Comparison of ENCODE assay signal across 9 mouse cellular contexts in the genomic region with DNA sequence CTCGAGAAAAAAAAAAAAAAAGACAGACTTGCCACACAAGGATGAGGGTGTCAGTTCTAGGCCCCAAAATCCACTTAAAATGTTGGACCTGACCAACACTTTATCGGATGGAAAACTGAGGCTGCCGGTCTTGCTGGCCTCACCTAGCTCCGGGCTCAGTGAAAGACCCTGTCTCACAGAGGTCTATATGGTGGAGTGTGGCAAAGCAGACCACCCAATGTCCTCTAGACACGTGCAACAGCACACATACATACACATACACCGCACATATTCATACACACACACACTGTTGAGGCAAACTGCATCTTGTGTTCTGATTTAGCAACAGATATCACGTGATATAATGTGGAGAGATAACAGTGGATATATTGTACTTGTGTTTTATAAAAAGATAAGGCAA. TPM values are rescaled to one million over a fixed set of nuclear protein-coding genes. Genes with fewer than 3 reads are reported as not detected.
DNase-seq lines count a peak whose midpoint lies in the region; ATAC-seq and TF ChIP-seq lines count a peak whose summit lies in the region.
"Had no signal": no experiment of that assay in that cellular context is flagged by ENCODE, and none has a peak within 500 bp of the region (broad histone marks: within the 10 kb centered on the region; RNA-seq: fewer than 3 reads in every experiment).

No protein-coding gene starts in this region.

- TF ChIP-seq CTCF in hindbrain, postnatal 0 days (IDR thresholded peaks at IDR 0.05; ENCODE audit: low read depth): no peak

- H3K4me1 ChIP-seq in kidney, embryonic 15.5 days: no peaks in the 10 kb centered on the region
- H3K4me1 ChIP-seq in embryonic facial prominence, embryonic 13.5 days: peaks cover 6% of the 10 kb centered on the region; the same call in 1 of the 2 replicates
- no peaks in the 10 kb centered on the region for H3K4me1 ChIP-seq in hindbrain, postnatal 0 days (ENCODE audit: insufficient read depth, low read length)
- H3K4me1 ChIP-seq in midbrain, embryonic 14.5 days (ENCODE audit: control insufficient read depth, insufficient read depth, low read length): 0 out of 2 replicates have a peak, but pooled peaks cover 5% of the 10 kb centered on the region

- no peak for ATAC-seq in kidney, embryonic 15.5 days (replicated peaks; ENCODE audit: low FRiP score)
- no peak for ATAC-seq in embryonic facial prominence, embryonic 13.5 days (ENCODE audit: insufficient number of reproducible peaks, insufficient read depth, low FRiP score, low TSS enrichment, low read depth)
- no peak for ATAC-seq in hindbrain, postnatal 0 days
- ATAC-seq in midbrain, embryonic 14.5 days (ENCODE audit: low FRiP score, low TSS enrichment): no peak

- no peak overlapping the region for H3K27ac ChIP-seq in kidney, embryonic 15.5 days
- H3K27ac ChIP-seq in embryonic facial prominence, embryonic 13.5 days: no peak overlapping the region
- H3K27ac ChIP-seq in hindbrain, postnatal 0 days: no peak overlapping the region
- no peak overlapping the region for H3K27ac ChIP-seq in midbrain, embryonic 14.5 days (replicated peaks; ENCODE audit: low read depth, low read length)

- no peak overlapping the region for H3K4me3 ChIP-seq in kidney, embryonic 15.5 days (replicated peaks)
- H3K4me3 ChIP-seq in embryonic facial prominence, embryonic 13.5 days: no peak overlapping the region
- no peak overlapping the region for H3K4me3 ChIP-seq in hindbrain, postnatal 0 days (ENCODE audit: low read length)
- H3K4me3 ChIP-seq in midbrain, embryonic 14.5 days (replicated peaks; ENCODE audit: low read depth, low read length): peak overlapping the region; percentile 19; the same call in 1 of the 2 replicates

- H3K36me3 ChIP-seq in kidney, embryonic 15.5 days: no peaks in the 10 kb centered on the region
- no peaks in the 10 kb centered on the region for H3K36me3 ChIP-seq in embryonic facial prominence, embryonic 13.5 days
- H3K36me3 ChIP-seq in hindbrain, postnatal 0 days (ENCODE audit: insufficient read depth, low read length): no peaks in the 10 kb centered on the region
- H3K36me3 ChIP-seq in midbrain, embryonic 14.5 days (ENCODE audit: control insufficient read depth, insufficient read depth, low read length): no peaks in the 10 kb centered on the region
- H3K36me3 ChIP-seq: G1E had no signal

- 0 out of 2 replicates have a peak overlapping the region, but pooled peaks have one; percentile 0 for H3K9ac ChIP-seq in kidney, embryonic 15.5 days
- H3K9ac ChIP-seq in embryonic facial prominence, embryonic 13.5 days: no peak overlapping the region
- H3K9ac ChIP-seq in hindbrain, postnatal 0 days (replicated peaks; ENCODE audit: low read length): no peak overlapping the region
- no peak overlapping the region for H3K9ac ChIP-seq in midbrain, embryonic 14.5 days (replicated peaks; ENCODE audit: low read length)

- WGBS in kidney, embryonic 15.5 days: 64% methylated on average over 7 of the region's 7 CpGs
- 44% methylated on average over 7 of the region's 7 CpGs for WGBS in embryonic facial prominence, embryonic 13.5 days
- 50% methylated on average over 7 of the region's 7 CpGs for WGBS in hindbrain, postnatal 0 days
- 26% methylated on average over 7 of the region's 7 CpGs for WGBS in midbrain, embryonic 14.5 days

- no peak for DNase-seq in kidney, adult 9 months
- DNase-seq in hindbrain, postnatal 0 days (ENCODE audit: low spot score): no peak
- no peak for DNase-seq in midbrain, embryonic 14.5 days
- no peak for DNase-seq in cerebellum, adult 9-11 months
- DNase-seq in adrenal gland, postnatal 25 days: no peak
- DNase-seq: thymus, adult 18-20 months had no signal

- no peaks in the 10 kb centered on the region for H3K27me3 ChIP-seq in kidney, embryonic 15.5 days
- H3K27me3 ChIP-seq in embryonic facial prominence, embryonic 13.5 days: peaks cover 8% of the 10 kb centered on the region; the same call in 1 of the 2 replicates
- H3K27me3 ChIP-seq in hindbrain, postnatal 0 days (ENCODE audit: insufficient read depth, low read length): no peaks in the 10 kb centered on the region; the same call in 1 of the 2 replicates
- no peaks in the 10 kb centered on the region for H3K27me3 ChIP-seq in midbrain, embryonic 14.5 days (ENCODE audit: control insufficient read depth, insufficient read depth, low read length)

- H3K4me2 ChIP-seq in kidney, embryonic 15.5 days: peak overlapping the region; percentile 53; the same call in 1 of the 2 replicates
- H3K4me2 ChIP-seq in embryonic facial prominence, embryonic 13.5 days: peak overlapping the region; percentile 61
- 0 out of 2 replicates have a peak overlapping the region, but pooled peaks have one; percentile 54 for H3K4me2 ChIP-seq in hindbrain, postnatal 0 days (ENCODE audit: low read depth, low read length)
- H3K4me2 ChIP-seq in midbrain, embryonic 14.5 days (ENCODE audit: low read length): peak overlapping the region; percentile 50; the same call in 1 of the 2 replicates

- H3K9me3 ChIP-seq in kidney, embryonic 15.5 days (replicated peaks): no peaks in the 10 kb centered on the region
- H3K9me3 ChIP-seq in embryonic facial prominence, embryonic 13.5 days: no peaks in the 10 kb centered on the region
- no peaks in the 10 kb centered on the region for H3K9me3 ChIP-seq in hindbrain, postnatal 0 days (ENCODE audit: low read length)
- H3K9me3 ChIP-seq in midbrain, embryonic 14.5 days (ENCODE audit: control insufficient read depth, low read length): no peaks in the 10 kb centered on the region
- H3K9me3 ChIP-seq: G1E had no signal

RNA-seq across cellular contexts. Expression of gene Ing2, which starts 15.9 kb away (rescaled TPM):
- 10.8 and 13.0 TPM in 2 replicates for polyA plus RNA-seq in kidney, embryonic 15.5 days (2015; fragmentation: Nextera tagmentation; extraction: Ambion mirVana)
- polyA plus RNA-seq in embryonic facial prominence, embryonic 13.5 days (2015; fragmentation: Nextera tagmentation; extraction: Ambion mirVana): 12.3 and 14.9 TPM in 2 replicates
- total RNA-seq in hindbrain, postnatal 0 days (2014; rRNA removed): 5.2 and 6.1 TPM in 2 replicates
- 8.4 and 9.6 TPM in 2 replicates for polyA plus RNA-seq in hindbrain, postnatal 0 days (2015; fragmentation: Nextera tagmentation; extraction: Ambion mirVana)
- 6.4 and 7.4 TPM in 2 replicates for polyA plus RNA-seq in midbrain, embryonic 14.5 days (2014; fragmentation: Nextera tagmentation; extraction: Ambion mirVana)
- 26.8 and 28.9 TPM in 2 replicates for total RNA-seq in adrenal gland, postnatal 25 days (2021)

RNA-seq across cellular contexts. Expression of gene Cdkn2aip, which starts 22.4 kb away (rescaled TPM):
- 24.5 and 27.9 TPM in 2 replicates for polyA plus RNA-seq in kidney, embryonic 15.5 days (2015; fragmentation: Nextera tagmentation; extraction: Ambion mirVana)
- polyA plus RNA-seq in embryonic facial prominence, embryonic 13.5 days (2015; fragmentation: Nextera tagmentation; extraction: Ambion mirVana): 26.5 and 27.9 TPM in 2 replicates
- total RNA-seq in hindbrain, postnatal 0 days (2014; rRNA removed): 22.4 and 33.6 TPM in 2 replicates
- polyA plus RNA-seq in hindbrain, postnatal 0 days (2015; fragmentation: Nextera tagmentation; extraction: Ambion mirVana): 23.0 and 26.6 TPM in 2 replicates
- polyA plus RNA-seq in midbrain, embryonic 14.5 days (2014; fragmentation: Nextera tagmentation; extraction: Ambion mirVana): 36.6 and 37.9 TPM in 2 replicates
- 10.9 and 17.2 TPM in 2 replicates for total RNA-seq in adrenal gland, postnatal 25 days (2021)
